Mouse (Mus musculus): ENCODE measurements around the gene Zc3hc1. TPM values are rescaled to one million over a fixed set of nuclear protein-coding genes. Genes with fewer than 3 reads are reported as not detected.

The Zc3hc1 gene
- polyA plus RNA-seq, 1 experiment from 2014 or later = 38.8 TPM

DNA sequence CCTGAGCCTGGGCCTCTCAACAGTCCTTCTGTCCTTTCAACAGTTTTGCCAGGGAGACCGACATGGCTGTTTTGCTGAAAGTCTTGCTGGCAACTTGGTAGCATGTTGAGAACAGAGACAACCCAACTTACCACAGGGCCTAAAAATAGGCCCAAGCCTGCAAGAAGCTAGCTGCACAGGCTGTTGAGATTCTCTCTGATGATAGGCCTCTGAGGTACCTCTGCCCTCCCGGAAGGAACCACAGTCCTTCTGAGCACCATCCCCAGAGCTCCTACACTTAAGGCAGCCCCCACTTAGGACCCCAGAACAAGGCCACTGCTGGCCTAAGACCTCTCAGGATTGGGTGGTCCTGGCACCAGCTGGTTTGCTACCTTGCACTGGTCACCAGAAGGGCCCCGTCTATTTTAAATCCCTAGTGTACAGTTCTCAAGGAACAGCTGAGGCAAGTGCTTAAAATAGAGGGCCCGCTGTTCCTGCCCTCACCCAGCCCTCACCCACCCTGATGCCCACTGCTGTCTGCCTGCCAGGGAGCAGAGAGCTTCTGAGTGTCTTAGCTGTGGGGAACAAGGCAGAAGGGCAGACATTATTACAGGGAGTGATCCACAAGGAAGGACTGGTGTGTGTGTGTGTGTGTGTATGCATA is 50.5 kb downstream of the Zc3hc1 start:
- no peaks in the 10 kb centered on the region for H3K36me3 ChIP-seq (ENCODE audit: control insufficient read depth, insufficient read depth, low read length)
- H3K27ac ChIP-seq (ENCODE audit: low read length) = no peak overlapping the region
- H3K27me3 ChIP-seq (replicated peaks; ENCODE audit: control insufficient read depth, insufficient read depth, low read length) = no peaks in the 10 kb centered on the region
- H3K9ac ChIP-seq (ENCODE audit: low read depth, low read length) = no peak overlapping the region
- no peaks in the 10 kb centered on the region for H3K9me3 ChIP-seq (ENCODE audit: control insufficient read depth, low read length)
- H3K4me1 ChIP-seq (ENCODE audit: control insufficient read depth, insufficient read depth, low read length) = no peaks in the 10 kb centered on the region
- no peak for ATAC-seq
- H3K4me2 ChIP-seq (ENCODE audit: low read depth, low read length) = no peak overlapping the region
- no peak overlapping the region for H3K4me3 ChIP-seq (ENCODE audit: low read length)
- WGBS = 80% methylated on average over 4 of the region's 4 CpGs

DNA sequence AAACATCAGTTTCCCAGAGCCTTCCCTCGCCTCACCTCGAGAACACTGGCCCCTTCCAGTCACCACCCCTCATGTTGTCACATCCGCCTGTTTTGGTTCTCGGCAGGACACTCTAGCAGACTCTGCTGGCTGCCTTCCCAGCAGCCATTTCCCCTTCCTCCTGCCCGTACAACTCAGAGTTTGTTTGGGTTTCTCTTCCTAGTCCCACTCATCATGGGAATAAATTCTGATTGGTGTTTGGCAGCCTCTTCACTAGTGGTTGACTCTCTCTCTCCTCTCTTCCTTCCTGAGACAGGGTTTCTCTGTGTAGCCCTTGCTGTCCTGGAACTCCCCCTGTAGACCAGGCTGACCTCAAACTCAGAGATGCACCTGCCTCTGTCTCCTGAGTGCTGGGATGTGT is 53.9 kb downstream of the Zc3hc1 start:
- H3K9me3 ChIP-seq (ENCODE audit: control insufficient read depth, low read length) = no peaks in the 10 kb centered on the region
- H3K27me3 ChIP-seq (replicated peaks; ENCODE audit: control insufficient read depth, insufficient read depth, low read length) = no peaks in the 10 kb centered on the region
- peak overlapping the region; percentile 59 for H3K27ac ChIP-seq (ENCODE audit: low read length)
- H3K4me2 ChIP-seq (ENCODE audit: low read depth, low read length) = 0 out of 2 replicates have a peak overlapping the region, but pooled peaks have one; percentile 4
- H3K36me3 ChIP-seq (ENCODE audit: control insufficient read depth, insufficient read depth, low read length) = no peaks in the 10 kb centered on the region
- H3K4me3 ChIP-seq (ENCODE audit: low read length) = no peak overlapping the region
- H3K9ac ChIP-seq (ENCODE audit: low read depth, low read length) = no peak overlapping the region
- no peaks in the 10 kb centered on the region for H3K4me1 ChIP-seq (ENCODE audit: control insufficient read depth, insufficient read depth, low read length)
- WGBS = 26% methylated on average over 5 of the region's 5 CpGs
- peak; percentile 83 for ATAC-seq

GRCm38 (mm10) chr6:30332262-30332661 is 58.6 kb downstream of the Zc3hc1 start:
- H3K4me1 ChIP-seq (ENCODE audit: control insufficient read depth, insufficient read depth, low read length) = no peaks in the 10 kb centered on the region
- H3K4me3 ChIP-seq (ENCODE audit: low read length) = no peak overlapping the region
- 54% methylated on average over 4 of the region's 4 CpGs for WGBS
- H3K27ac ChIP-seq (ENCODE audit: low read length) = no peak overlapping the region
- H3K9me3 ChIP-seq (ENCODE audit: control insufficient read depth, low read length) = no peaks in the 10 kb centered on the region
- H3K4me2 ChIP-seq (ENCODE audit: low read depth, low read length) = no peak overlapping the region
- no peaks in the 10 kb centered on the region for H3K36me3 ChIP-seq (ENCODE audit: control insufficient read depth, insufficient read depth, low read length)
- H3K9ac ChIP-seq (ENCODE audit: low read depth, low read length) = no peak overlapping the region
- 0 out of 2 replicates have a peak, but pooled peaks have one; percentile 41 for ATAC-seq
- H3K27me3 ChIP-seq (replicated peaks; ENCODE audit: control insufficient read depth, insufficient read depth, low read length) = no peaks in the 10 kb centered on the region

DNA sequence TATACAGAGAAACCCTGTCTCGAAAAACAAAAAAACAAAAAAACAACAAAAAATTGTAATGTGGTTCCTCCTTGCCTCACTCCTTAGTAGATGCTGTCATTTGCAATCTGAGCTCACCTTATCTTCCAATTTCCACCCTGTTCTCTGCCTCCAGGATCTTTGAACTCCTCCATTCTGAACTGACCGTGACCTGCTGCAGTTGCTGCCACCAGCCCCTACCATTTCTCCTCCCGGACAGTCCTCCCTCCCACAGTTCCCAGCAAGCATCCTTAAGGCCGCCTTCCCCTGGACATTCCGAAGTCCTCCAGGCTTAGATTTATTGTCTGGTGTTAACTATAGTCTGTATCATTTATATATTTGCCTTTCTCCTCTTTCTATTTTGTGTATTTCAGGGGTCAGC is 60.1 kb downstream of the Zc3hc1 start:
- H3K4me2 ChIP-seq (ENCODE audit: low read depth, low read length) = no peak overlapping the region
- no peaks in the 10 kb centered on the region for H3K9me3 ChIP-seq (ENCODE audit: control insufficient read depth, low read length)
- ATAC-seq = no peak
- H3K27ac ChIP-seq (ENCODE audit: low read length) = no peak overlapping the region
- H3K27me3 ChIP-seq (replicated peaks; ENCODE audit: control insufficient read depth, insufficient read depth, low read length) = no peaks in the 10 kb centered on the region
- WGBS = 62% methylated on average over 5 of the region's 5 CpGs
- no peak overlapping the region for H3K9ac ChIP-seq (ENCODE audit: low read depth, low read length)
- no peaks in the 10 kb centered on the region for H3K36me3 ChIP-seq (ENCODE audit: control insufficient read depth, insufficient read depth, low read length)
- 0 out of 2 replicates have a peak, but pooled peaks cover 1% of the 10 kb centered on the region for H3K4me1 ChIP-seq (ENCODE audit: control insufficient read depth, insufficient read depth, low read length)
- no peak overlapping the region for H3K4me3 ChIP-seq (ENCODE audit: low read length)

DNA sequence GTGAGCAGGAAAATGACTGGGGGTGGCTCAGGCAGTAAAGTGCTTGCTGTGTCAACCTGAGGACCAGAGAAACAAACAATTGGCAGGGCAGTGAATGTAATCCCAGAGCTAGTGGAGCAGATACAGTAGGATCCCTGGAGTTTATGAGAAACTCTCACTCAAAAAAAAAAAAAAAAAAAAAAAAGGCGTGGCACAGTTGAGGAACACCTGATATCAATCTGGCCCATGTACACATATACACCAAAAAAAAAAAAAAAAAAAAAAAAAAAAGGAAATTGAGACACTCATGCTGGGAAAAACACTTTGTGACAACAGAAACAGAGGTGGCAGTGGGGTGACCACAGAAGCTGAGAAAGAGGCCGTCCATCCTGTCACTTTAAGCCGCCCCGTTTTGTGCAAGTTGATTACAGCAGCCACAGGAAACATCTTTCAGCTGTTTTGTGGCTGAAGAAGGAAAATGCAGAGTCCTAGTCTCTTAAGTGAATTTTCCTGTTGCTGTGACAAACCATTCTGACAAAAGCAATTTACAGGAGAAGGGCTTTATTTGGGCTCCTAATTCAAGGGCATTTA is 64.8 kb downstream of the Zc3hc1 start:
- H3K36me3 ChIP-seq (ENCODE audit: control insufficient read depth, insufficient read depth, low read length) = no peaks in the 10 kb centered on the region
- H3K27ac ChIP-seq (ENCODE audit: low read length) = peak overlapping the region; percentile 25; the same call in 1 of the 2 replicates
- H3K4me3 ChIP-seq (ENCODE audit: low read length) = no peak overlapping the region
- 60% methylated on average over 4 of the region's 4 CpGs for WGBS
- no peak overlapping the region for H3K4me2 ChIP-seq (ENCODE audit: low read depth, low read length)
- H3K27me3 ChIP-seq (replicated peaks; ENCODE audit: control insufficient read depth, insufficient read depth, low read length) = no peaks in the 10 kb centered on the region
- ATAC-seq = no peak
- H3K4me1 ChIP-seq (ENCODE audit: control insufficient read depth, insufficient read depth, low read length) = 0 out of 2 replicates have a peak, but pooled peaks cover 3% of the 10 kb centered on the region
- H3K9ac ChIP-seq (ENCODE audit: low read depth, low read length) = no peak overlapping the region
- no peaks in the 10 kb centered on the region for H3K9me3 ChIP-seq (ENCODE audit: control insufficient read depth, low read length)

DNA sequence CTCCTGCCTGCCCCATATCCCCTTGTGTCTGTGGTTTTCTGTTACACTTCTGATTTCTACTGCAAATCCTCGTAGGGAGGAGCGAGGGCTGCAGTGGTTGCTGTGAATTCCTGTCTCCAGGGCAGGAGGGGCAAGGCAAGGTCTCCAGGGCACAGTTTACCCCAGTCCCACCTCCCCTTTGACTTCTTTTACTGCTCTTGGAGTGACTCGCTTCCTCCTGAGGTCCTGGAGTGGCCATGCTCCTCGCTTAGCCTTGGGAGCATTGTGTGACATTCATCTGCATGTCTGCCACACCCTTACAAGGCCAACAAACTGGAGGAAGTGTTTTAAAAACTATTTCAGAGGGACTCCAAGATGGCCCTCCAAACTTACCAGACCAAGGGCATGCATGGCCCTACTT is 69.8 kb downstream of the Zc3hc1 start:
- Histone ChIP-seq H3K9ac (ENCODE audit: low read depth, low read length) (no peak overlapping the region), H3K36me3 (ENCODE audit: control insufficient read depth, insufficient read depth, low read length) (no peaks in the 10 kb centered on the region), H3K4me3 (ENCODE audit: low read length) (no peak overlapping the region), H3K9me3 (ENCODE audit: control insufficient read depth, low read length) (no peaks in the 10 kb centered on the region), H3K4me2 (ENCODE audit: low read depth, low read length) (no peak overlapping the region), H3K27me3 (replicated peaks; ENCODE audit: control insufficient read depth, insufficient read depth, low read length) (no peaks in the 10 kb centered on the region), H3K4me1 (ENCODE audit: control insufficient read depth, insufficient read depth, low read length) (peaks cover 6% of the 10 kb centered on the region; the same call in 1 of the 2 replicates), H3K27ac (ENCODE audit: low read length) (no peak overlapping the region)
- peak; percentile 62; the same call in 1 of the 2 replicates for ATAC-seq
- WGBS = 35% methylated on average over 4 of the region's 4 CpGs

DNA sequence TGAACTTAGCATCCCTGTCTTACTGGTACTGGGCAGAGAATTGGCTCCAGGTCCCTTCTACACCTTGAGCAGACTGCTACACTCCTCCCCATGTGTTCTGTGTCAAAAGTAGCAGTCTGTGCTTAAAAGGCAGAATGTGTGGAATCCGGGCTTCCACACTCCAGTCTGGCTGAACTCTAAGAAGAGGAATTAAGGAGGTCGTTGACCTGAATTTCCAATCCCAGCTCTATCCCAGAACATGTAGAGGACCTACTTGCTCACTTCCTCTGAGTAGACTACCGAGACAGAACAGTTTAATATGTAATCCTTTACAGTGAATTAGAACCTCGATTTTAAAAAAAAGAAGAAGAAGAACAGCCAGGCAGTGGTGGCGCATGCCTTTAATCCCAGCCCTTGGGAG is 71.6 kb downstream of the Zc3hc1 start:
- Histone ChIP-seq H3K36me3 (ENCODE audit: control insufficient read depth, insufficient read depth, low read length) (no peaks in the 10 kb centered on the region), H3K9ac (ENCODE audit: low read depth, low read length) (no peak overlapping the region), H3K27me3 (replicated peaks; ENCODE audit: control insufficient read depth, insufficient read depth, low read length) (no peaks in the 10 kb centered on the region), H3K4me1 (ENCODE audit: control insufficient read depth, insufficient read depth, low read length) (peaks cover 4% of the 10 kb centered on the region; the same call in 1 of the 2 replicates), H3K4me2 (ENCODE audit: low read depth, low read length) (no peak overlapping the region), H3K27ac (ENCODE audit: low read length) (no peak overlapping the region), H3K9me3 (ENCODE audit: control insufficient read depth, low read length) (no peaks in the 10 kb centered on the region), H3K4me3 (ENCODE audit: low read length) (no peak overlapping the region)
- no peak for ATAC-seq
- 81% methylated on average over 5 of the region's 5 CpGs for WGBS

Other genes with a start within 250 kb of the Zc3hc1 start
- 30.2 and 30.7 TPM in 2 replicates for gene Ube2h, start 86.5 kb downstream of the Zc3hc1 start, polyA plus RNA-seq (2015; fragmentation: Nextera tagmentation; extraction: Ambion mirVana)
- 10.0 and 11.6 TPM in 2 replicates for gene Klhdc10, start 10.8 kb upstream of the Zc3hc1 start, polyA plus RNA-seq (2015; fragmentation: Nextera tagmentation; extraction: Ambion mirVana)
- 33.0 and 34.0 TPM in 2 replicates for gene Tmem209, start 118.8 kb upstream of the Zc3hc1 start, polyA plus RNA-seq (2015; fragmentation: Nextera tagmentation; extraction: Ambion mirVana)
- not detected in 2 replicates for gene Ssmem1, start 118.8 kb upstream of the Zc3hc1 start, polyA plus RNA-seq (2015; fragmentation: Nextera tagmentation; extraction: Ambion mirVana)
- 399 and 443 TPM in 2 replicates for gene Cpa2, start 150.6 kb upstream of the Zc3hc1 start, polyA plus RNA-seq (2015; fragmentation: Nextera tagmentation; extraction: Ambion mirVana)
- 0.39 and 0.58 TPM in 2 replicates for gene Cpa4, start 177.3 kb upstream of the Zc3hc1 start, polyA plus RNA-seq (2015; fragmentation: Nextera tagmentation; extraction: Ambion mirVana)
- not detected in 2 replicates for gene Cpa5, start 220.0 kb upstream of the Zc3hc1 start, polyA plus RNA-seq (2015; fragmentation: Nextera tagmentation; extraction: Ambion mirVana)
- 358 and 408 TPM in 2 replicates for gene Cpa1, start 248.2 kb upstream of the Zc3hc1 start, polyA plus RNA-seq (2015; fragmentation: Nextera tagmentation; extraction: Ambion mirVana)

All from intestine, embryonic 16.5 days (tissue).